Comparison of ENCODE assay signal across 20 mouse cellular contexts in genomic region chr9:95389956-95390355, GRCm38 (mm10). TPM values are rescaled to one million over a fixed set of nuclear protein-coding genes. Genes with fewer than 3 reads are reported as not detected.
A peak's percentile ranks its signal among the peaks of the same experiment; 100 is the strongest.
DNase-seq lines count a peak whose midpoint lies in the region; ATAC-seq lines count a peak whose summit lies in the region.
"Had no signal": no experiment of that assay in that cellular context is flagged by ENCODE, and none has a peak within 500 bp of the region (broad histone marks: within the 10 kb centered on the region; RNA-seq: fewer than 3 reads in every experiment).

No protein-coding gene starts in this region.

- peak; percentile 66 to 84 for DNase-seq in adrenal gland, adult (ENCODE audit: inconsistent age in 2 of 2, low spot score in 1 of 2)
- no peak for DNase-seq in adrenal gland, postnatal 25 days
- DNase-seq in adrenal gland, adult 8-10 months = peak; percentile 66
- DNase-seq in adrenal gland, adult 18-20 months (ENCODE audit: low spot score in 2 of 2) = no peak
- peak; percentile 14 for DNase-seq in heart, embryonic 10.5 days (ENCODE audit: low spot score)
- DNase-seq in heart, adult 9 months (ENCODE audit: low spot score in 2 of 2) = no peak
- peak; percentile 52 to 68 for DNase-seq in adrenal gland, postnatal 36 days
- DNase-seq in hindbrain, embryonic 14.5 days (ENCODE audit: low spot score) = no peak
- DNase-seq: B cell, adult 2 months; cerebellum, adult 11-12 months; cerebellum, adult 2 months; cerebellum, adult 9-10 months; cerebellum, postnatal 25 days had no signal

- no peaks in the 10 kb centered on the region for H3K9me3 ChIP-seq in heart, embryonic 10.5 days
- H3K9me3 ChIP-seq in hindbrain, embryonic 14.5 days (ENCODE audit: control insufficient read depth, low read length) = no peaks in the 10 kb centered on the region
- H3K9me3 ChIP-seq: embryonic facial prominence, embryonic 10.5 days; embryonic facial prominence, embryonic 12.5 days; forebrain, embryonic 13.5 days had no signal

- ATAC-seq in hindbrain, embryonic 14.5 days (ENCODE audit: low FRiP score) = no peak
- ATAC-seq: CD4-positive, CD25-positive, alpha-beta regulatory T cell, adult 4 months; forebrain, embryonic 13.5 days; forebrain, embryonic 16.5 days had no signal

- no peaks in the 10 kb centered on the region for H3K4me1 ChIP-seq in heart, embryonic 10.5 days
- H3K4me1 ChIP-seq in hindbrain, embryonic 14.5 days (replicated peaks; ENCODE audit: control insufficient read depth, insufficient read depth, low read length) = no peaks in the 10 kb centered on the region
- H3K4me1 ChIP-seq: embryonic facial prominence, embryonic 12.5 days; forebrain, embryonic 13.5 days had no signal

- no peaks in the 10 kb centered on the region for H3K27me3 ChIP-seq in heart, embryonic 10.5 days (ENCODE audit: insufficient read depth, poor library complexity, severe bottlenecking)
- no peaks in the 10 kb centered on the region for H3K27me3 ChIP-seq in hindbrain, embryonic 14.5 days (ENCODE audit: control insufficient read depth, insufficient read depth, low read length)
- H3K27me3 ChIP-seq: CH12.LX; embryonic facial prominence, embryonic 12.5 days; forebrain, embryonic 13.5 days had no signal

- no peak overlapping the region for H3K4me3 ChIP-seq in heart, embryonic 10.5 days
- H3K4me3 ChIP-seq in hindbrain, embryonic 14.5 days (replicated peaks; ENCODE audit: low read length) = no peak overlapping the region
- H3K4me3 ChIP-seq: embryonic facial prominence, embryonic 10.5 days; embryonic facial prominence, embryonic 12.5 days; forebrain, embryonic 13.5 days had no signal

- 84% methylated on average over 3 of the region's 3 CpGs for WGBS in heart, embryonic 10.5 days
- WGBS in hindbrain, embryonic 14.5 days = 90% methylated on average over 3 of the region's 3 CpGs

- no peak overlapping the region for H3K27ac ChIP-seq in heart, embryonic 10.5 days
- H3K27ac ChIP-seq in hindbrain, embryonic 14.5 days = no peak overlapping the region
- H3K27ac ChIP-seq: embryonic facial prominence, embryonic 10.5 days; embryonic facial prominence, embryonic 12.5 days; forebrain, embryonic 13.5 days had no signal

- no peak overlapping the region for H3K9ac ChIP-seq in hindbrain, embryonic 14.5 days
- H3K9ac ChIP-seq: embryonic facial prominence, embryonic 12.5 days; forebrain, embryonic 13.5 days had no signal

- no peak overlapping the region for H3K4me2 ChIP-seq in hindbrain, embryonic 14.5 days (replicated peaks)
- H3K4me2 ChIP-seq: embryonic facial prominence, embryonic 12.5 days; forebrain, embryonic 13.5 days had no signal

- H3K36me3 ChIP-seq in heart, embryonic 10.5 days = no peaks in the 10 kb centered on the region
- H3K36me3 ChIP-seq in hindbrain, embryonic 14.5 days (replicated peaks; ENCODE audit: control insufficient read depth, insufficient read depth) = no peaks in the 10 kb centered on the region
- H3K36me3 ChIP-seq: embryonic facial prominence, embryonic 10.5 days; embryonic facial prominence, embryonic 12.5 days; G1E had no signal

RNA-seq across cellular contexts. Expression of gene Chst2, which starts 16.6 kb away (rescaled TPM):
- 35.8 and 51.1 TPM in 2 replicates for total RNA-seq in adrenal gland, postnatal 25 days (2021)
- total RNA-seq in adrenal gland, adult 8-10 months (2022) = 10 to 100 TPM; 26.1 to 50.3 (median 32.1) TPM
- 10 to 100 TPM; 10.6 to 30.0 TPM for total RNA-seq in adrenal gland, adult 18-20 months (2021)
- polyA plus RNA-seq in heart, embryonic 10.5 days (2016; fragmentation: Nextera tagmentation; extraction: Ambion mirVana) = 1.6 and 2.1 TPM in 2 replicates
- total RNA-seq in adrenal gland, postnatal 36 days (2021) = 10 to 100 TPM; 24.6 to 41.4 TPM
- 16.3 and 19.9 TPM in 2 replicates for polyA plus RNA-seq in hindbrain, embryonic 14.5 days (2014; fragmentation: Nextera tagmentation; extraction: Ambion mirVana)
- total RNA-seq: CH12.LX had no signal
- polyA plus RNA-seq: G1E had no signal

Comparison
In these comparisons a context has a peak if more than half of its experiments do, and no peak if none do; other contexts are left out.
1. DNase-seq: peak in adrenal gland, adult (2 of 2), adrenal gland, adult 8-10 months (single experiment), heart, embryonic 10.5 days (single experiment) and adrenal gland, postnatal 36 days (2 of 2); none in adrenal gland, postnatal 25 days (single experiment), adrenal gland, adult 18-20 months (0 of 2), heart, adult 9 months (0 of 2) and hindbrain, embryonic 14.5 days (single experiment).